Mouse (Mus musculus): ENCODE measurements at regions not wholly inside any gene's neighbourhood (a gene's known extent, or its start where the extent isn't known, plus 50 kb on each side); places are given as distances from the start of the nearest gene placed in this dataset.

- 45% methylated on average over 17 of the region's 17 CpGs for whole genome bisulfite sequencing
- H3K9me3 ChIP-seq: no peaks in the 10 kb centered on the region
- no peak overlapping the region for H3K27ac ChIP-seq
- no peak for ATAC-seq (replicated peaks)
- H3K4me1 ChIP-seq: no peaks in the 10 kb centered on the region
- H3K4me2 ChIP-seq: no peak overlapping the region
- no peaks in the 10 kb centered on the region for H3K36me3 ChIP-seq (replicated peaks)
- no peak overlapping the region for H3K9ac ChIP-seq
- H3K27me3 ChIP-seq (replicated peaks): no peaks in the 10 kb centered on the region
- no peak overlapping the region for H3K4me3 ChIP-seq
These were observed 350.0 kb upstream of the Kif2a start for GRCm38 (mm10) chr13:107371616-107372582.

GRCm38 (mm10) chr13:107367639-107368038 is 345.7 kb upstream of the Kif2a start:
- ATAC-seq (replicated peaks): no peak
- no peaks in the 10 kb centered on the region for H3K36me3 ChIP-seq (replicated peaks)
- no peak overlapping the region for H3K27ac ChIP-seq
- 90% methylated on average over 9 of the region's 9 CpGs for WGBS
- no peak overlapping the region for H3K4me2 ChIP-seq
- H3K4me1 ChIP-seq: no peaks in the 10 kb centered on the region
- no peaks in the 10 kb centered on the region for H3K9me3 ChIP-seq
- no peak overlapping the region for H3K9ac ChIP-seq
- H3K4me3 ChIP-seq: no peak overlapping the region
- H3K27me3 ChIP-seq (replicated peaks): no peaks in the 10 kb centered on the region

- Histone ChIP-seq H3K27me3 (replicated peaks) (no peaks in the 10 kb centered on the region), H3K27ac (no peak overlapping the region), H3K4me2 (no peak overlapping the region), H3K4me3 (no peak overlapping the region), H3K9me3 (no peaks in the 10 kb centered on the region), H3K9ac (no peak overlapping the region), H3K36me3 (replicated peaks) (no peaks in the 10 kb centered on the region), H3K4me1 (no peaks in the 10 kb centered on the region)
- 78% methylated on average over 6 of the region's 6 CpGs for WGBS
- ATAC-seq (replicated peaks): no peak
These were observed 343.8 kb upstream of the Kif2a start for GRCm38 (mm10) chr13:107365766-107366165.

- H3K27ac ChIP-seq: no peak overlapping the region
- no peaks in the 10 kb centered on the region for H3K4me1 ChIP-seq
- WGBS: 79% methylated on average over 7 of the region's 7 CpGs
- no peaks in the 10 kb centered on the region for H3K27me3 ChIP-seq (replicated peaks)
- H3K9me3 ChIP-seq: no peaks in the 10 kb centered on the region
- no peak overlapping the region for H3K4me2 ChIP-seq
- no peak overlapping the region for H3K9ac ChIP-seq
- no peaks in the 10 kb centered on the region for H3K36me3 ChIP-seq (replicated peaks)
- no peak for ATAC-seq (replicated peaks)
- H3K4me3 ChIP-seq: no peak overlapping the region
These were observed 343.3 kb upstream of the Kif2a start for GRCm38 (mm10) chr13:107365241-107365640.

- Histone ChIP-seq H3K4me2 (no peak overlapping the region), H3K9me3 (no peaks in the 10 kb centered on the region), H3K4me1 (no peaks in the 10 kb centered on the region), H3K27ac (no peak overlapping the region), H3K4me3 (no peak overlapping the region), H3K9ac (no peak overlapping the region), H3K27me3 (replicated peaks) (no peaks in the 10 kb centered on the region), H3K36me3 (replicated peaks) (no peaks in the 10 kb centered on the region)
- ATAC-seq (replicated peaks): no peak
- WGBS: 79% methylated on average over 8 of the region's 8 CpGs
These were observed 341.1 kb upstream of the Kif2a start for GRCm38 (mm10) chr13:107362806-107363687.

GRCm38 (mm10) chr13:107340802-107341364 is 319.0 kb upstream of the Kif2a start:
- no peaks in the 10 kb centered on the region for H3K36me3 ChIP-seq (replicated peaks)
- no peak for ATAC-seq (replicated peaks)
- H3K4me3 ChIP-seq: no peak overlapping the region
- WGBS: 65% methylated on average over 11 of the region's 11 CpGs
- no peak overlapping the region for H3K4me2 ChIP-seq
- H3K9ac ChIP-seq: no peak overlapping the region
- peaks cover 26% of the 10 kb centered on the region for H3K4me1 ChIP-seq
- H3K27me3 ChIP-seq (replicated peaks): no peaks in the 10 kb centered on the region
- H3K27ac ChIP-seq: no peak overlapping the region
- no peaks in the 10 kb centered on the region for H3K9me3 ChIP-seq

- H3K4me2 ChIP-seq: no peak overlapping the region
- peak; percentile 46; the same call in 1 of the 2 replicates for ATAC-seq (replicated peaks)
- H3K9ac ChIP-seq: no peak overlapping the region
- no peaks in the 10 kb centered on the region for H3K27me3 ChIP-seq (replicated peaks)
- no peak overlapping the region for H3K4me3 ChIP-seq
- no peaks in the 10 kb centered on the region for H3K36me3 ChIP-seq (replicated peaks)
- 67% methylated on average over 12 of the region's 12 CpGs for WGBS
- H3K4me1 ChIP-seq: peaks cover 26% of the 10 kb centered on the region
- H3K9me3 ChIP-seq: no peaks in the 10 kb centered on the region
- H3K27ac ChIP-seq: no peak overlapping the region
These were observed 316.2 kb upstream of the Kif2a start for GRCm38 (mm10) chr13:107338111-107338510.

GRCm38 (mm10) chr13:107337111-107337510 is 315.2 kb upstream of the Kif2a start:
- Histone ChIP-seq H3K4me2 (peak overlapping the region; percentile 36), H3K9ac (no peak overlapping the region), H3K4me3 (peak overlapping the region; percentile 3; the same call in 1 of the 2 replicates), H3K4me1 (peaks cover 26% of the 10 kb centered on the region), H3K27me3 (replicated peaks) (no peaks in the 10 kb centered on the region), H3K36me3 (replicated peaks) (no peaks in the 10 kb centered on the region), H3K9me3 (no peaks in the 10 kb centered on the region), H3K27ac (peak overlapping the region; percentile 43; the same call in 1 of the 2 replicates)
- ATAC-seq (replicated peaks): peak; percentile 57
- 16% methylated on average over 10 of the region's 10 CpGs for WGBS

GRCm38 (mm10) chr13:107329348-107329747 is 307.4 kb upstream of the Kif2a start:
- no peak for ATAC-seq (replicated peaks)
- Histone ChIP-seq H3K4me3 (no peak overlapping the region), H3K4me1 (no peaks in the 10 kb centered on the region), H3K9me3 (no peaks in the 10 kb centered on the region), H3K9ac (no peak overlapping the region), H3K36me3 (replicated peaks) (no peaks in the 10 kb centered on the region), H3K4me2 (no peak overlapping the region), H3K27ac (no peak overlapping the region), H3K27me3 (replicated peaks) (no peaks in the 10 kb centered on the region)
- 73% methylated on average over 5 of the region's 5 CpGs for WGBS

GRCm38 (mm10) chr13:107325707-107326495 is 304.0 kb upstream of the Kif2a start:
- ATAC-seq (replicated peaks): no peak
- H3K9ac ChIP-seq: no peak overlapping the region
- no peaks in the 10 kb centered on the region for H3K36me3 ChIP-seq (replicated peaks)
- no peaks in the 10 kb centered on the region for H3K27me3 ChIP-seq (replicated peaks)
- no peak overlapping the region for H3K27ac ChIP-seq
- H3K4me1 ChIP-seq: no peaks in the 10 kb centered on the region
- no peaks in the 10 kb centered on the region for H3K9me3 ChIP-seq
- no peak overlapping the region for H3K4me3 ChIP-seq
- no peak overlapping the region for H3K4me2 ChIP-seq
- WGBS: 55% methylated on average over 3 of the region's 3 CpGs

- no peaks in the 10 kb centered on the region for H3K9me3 ChIP-seq
- H3K27ac ChIP-seq: no peak overlapping the region
- H3K4me1 ChIP-seq: no peaks in the 10 kb centered on the region
- no peaks in the 10 kb centered on the region for H3K36me3 ChIP-seq (replicated peaks)
- H3K4me2 ChIP-seq: no peak overlapping the region
- WGBS: 80% methylated on average over 7 of the region's 7 CpGs
- H3K27me3 ChIP-seq (replicated peaks): no peaks in the 10 kb centered on the region
- H3K9ac ChIP-seq: no peak overlapping the region
- no peak for ATAC-seq (replicated peaks)
- no peak overlapping the region for H3K4me3 ChIP-seq
These were observed 292.8 kb upstream of the Kif2a start for GRCm38 (mm10) chr13:107314746-107315145.
